Mouse (Mus musculus): ENCODE measurements around the gene Phyhd1.

DNA sequence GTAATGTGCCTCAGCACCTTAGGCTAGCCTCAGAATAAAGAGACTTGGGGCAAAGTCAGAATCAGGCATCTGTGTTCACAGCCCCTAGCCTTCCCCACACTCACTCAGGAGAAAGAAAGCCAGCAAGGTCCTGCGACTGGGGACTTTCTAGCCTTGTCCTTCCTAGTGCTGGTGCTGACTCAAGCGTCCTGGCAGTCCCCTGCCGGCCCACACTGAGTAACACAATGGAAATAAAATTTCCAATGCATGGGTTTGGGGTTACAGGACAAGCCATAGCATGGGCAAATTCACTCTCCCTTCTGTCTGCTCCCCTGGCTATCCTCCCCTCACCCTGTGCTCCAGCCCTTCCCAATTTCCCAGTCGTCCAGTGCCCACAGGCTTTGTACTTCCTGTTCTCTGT lies 2.4 kb downstream of the Phyhd1 start:
- no peak for TF ChIP-seq POLR2A (IDR thresholded peaks at IDR 0.05; ENCODE audit: borderline replicate concordance, insufficient read depth, low read length)
- no peak for TF ChIP-seq CTCF (IDR thresholded peaks at IDR 0.05; ENCODE audit: borderline replicate concordance, insufficient read depth, low read depth, low read length)
